Mouse (Mus musculus) embryonic fibroblast, embryonic 13.5 days (primary cell): ENCODE data around the gene Setdb1. TPM values are rescaled to one million over a fixed set of nuclear protein-coding genes. Genes with fewer than 3 reads are reported as not detected.
"Not testable (repeated sequence)": the region's sequence is repeated elsewhere in the genome, so short reads cannot be mapped to it uniquely, and the experiment has no call there.

Experiments used
- H3K27ac ChIP-seq: 2 replicates; pipeline ENCODE4 v1.5.1; 2012; ENCODE audit warnings: low read length, control low read depth, inconsistent platforms; ENCODE audit not compliant: insufficient read depth
- H3K4me1 ChIP-seq: 2 replicates; pipeline ENCODE4 v1.6.1; 2011; ENCODE audit warnings: low read length; ENCODE audit not compliant: control insufficient read depth, insufficient read depth
- H3K4me3 ChIP-seq: 2 replicates; pipeline ENCODE4 v1.5.1; 2011; ENCODE audit warnings: mild to moderate bottlenecking, control low read depth, low read length; ENCODE audit not compliant: insufficient read depth
- CTCF ChIP-seq: IDR thresholded peaks from 2 replicates; pipeline ENCODE4 v1.5.1; 2011; ENCODE audit warnings: mild to moderate bottlenecking, control low read depth, low read length, moderate library complexity, borderline replicate concordance; ENCODE audit not compliant: insufficient read depth
- POLR2A ChIP-seq: IDR thresholded peaks from 2 replicates; pipeline ENCODE4 v1.6.1; 2011; ENCODE audit warnings: low read depth, mild to moderate bottlenecking, control low read depth, low read length, moderate library complexity
- polyA plus RNA-seq: library from polyadenylated mRNA; stranded (reverse); fragments of >200 nt; gene quantifications from 2 replicates; pipeline ENCODE4 v1.2.4, GENCODE M21; 2011; ENCODE audit warnings: low read depth; ENCODE audit not compliant: missing spikeins, insufficient read length

Setdb1 gene
- polyA plus RNA-seq, 1 experiment, result 34.3 TPM

DNA sequence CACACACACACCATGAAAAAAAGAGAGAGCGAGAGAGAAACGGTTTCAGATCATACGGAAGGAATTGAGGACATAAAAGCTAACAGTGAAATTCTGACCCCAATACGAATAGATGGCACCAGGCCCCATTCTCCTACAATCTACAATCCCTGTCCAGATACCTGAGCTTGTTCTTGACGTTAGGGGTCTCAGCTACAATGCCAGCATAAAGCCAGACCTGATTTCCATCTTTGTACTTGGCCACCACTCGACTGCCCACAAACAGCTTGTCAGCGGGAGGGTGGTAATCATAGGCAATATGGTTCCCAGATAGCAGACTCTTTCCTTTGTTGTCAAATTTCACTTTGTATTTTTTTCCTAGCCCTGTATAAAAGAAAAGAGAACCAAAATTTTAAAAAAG, 10.5 kb downstream of the Setdb1 start:
- H3K4me3 ChIP-seq, result no peak overlapping the region

DNA sequence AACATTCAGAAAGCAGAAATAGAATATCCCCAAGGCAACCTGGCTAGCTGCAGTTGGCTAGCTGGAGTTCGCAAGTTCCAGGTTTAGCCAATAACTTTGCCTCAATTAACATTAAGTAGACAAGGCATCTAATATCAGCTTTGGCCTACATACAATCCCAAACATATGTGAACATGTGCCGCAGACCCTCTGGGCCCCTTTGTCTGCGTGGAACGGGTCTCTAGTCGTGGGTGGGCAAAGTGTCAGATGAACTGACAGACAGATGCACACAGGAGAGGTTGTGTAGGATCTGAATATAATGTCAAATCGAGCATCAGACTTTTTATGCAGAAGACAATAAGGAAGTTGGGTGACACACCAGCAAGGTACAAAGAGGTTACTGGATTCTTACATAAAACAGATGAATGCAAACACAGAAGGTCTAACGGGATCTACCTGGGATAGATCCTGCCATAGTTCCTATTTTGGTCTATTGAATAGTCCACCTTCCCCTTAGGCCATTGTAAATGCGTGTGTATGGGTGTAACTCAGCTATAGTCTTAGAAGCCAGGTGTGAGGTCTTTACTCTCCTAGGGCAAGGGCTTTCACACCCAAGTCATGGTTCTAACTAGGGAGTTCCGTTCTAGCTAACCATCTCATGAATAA, 13.5 kb downstream of the Setdb1 start:
- not testable (repeated sequence) for H3K4me1 ChIP-seq, H3K27ac ChIP-seq, H3K4me3 ChIP-seq

More for the DNA sequence above, 10.5 kb downstream of the Setdb1 start:
- TF ChIP-seq CTCF (no peak), POLR2A (no peak)
- H3K27ac ChIP-seq, result no peak overlapping the region
- H3K4me1 ChIP-seq, result no peaks in the 10 kb centered on the region

DNA sequence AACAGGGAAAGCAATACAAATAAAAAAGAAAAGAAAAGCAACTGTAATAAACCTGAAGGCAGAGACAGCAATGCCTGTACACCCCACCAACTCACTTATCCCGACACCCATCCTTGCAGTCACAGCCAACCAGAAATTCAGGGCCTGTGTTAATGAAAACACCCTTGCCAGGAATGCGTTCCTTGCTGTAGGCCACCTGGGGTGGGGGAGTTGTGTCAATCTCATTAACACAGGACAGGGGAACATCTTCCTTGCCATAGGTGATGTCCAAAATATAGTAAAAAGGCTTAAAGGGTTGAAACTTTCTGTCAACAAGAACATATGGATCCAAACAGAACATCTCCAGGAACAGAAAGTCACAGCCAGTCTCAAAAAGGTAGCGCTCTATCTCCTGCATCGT, 18.8 kb downstream of the Setdb1 start:
- Histone ChIP-seq H3K27ac (no peak overlapping the region), H3K4me1 (no peaks in the 10 kb centered on the region), H3K4me3 (no peak overlapping the region)
- TF ChIP-seq CTCF (no peak), POLR2A (no peak)

DNA sequence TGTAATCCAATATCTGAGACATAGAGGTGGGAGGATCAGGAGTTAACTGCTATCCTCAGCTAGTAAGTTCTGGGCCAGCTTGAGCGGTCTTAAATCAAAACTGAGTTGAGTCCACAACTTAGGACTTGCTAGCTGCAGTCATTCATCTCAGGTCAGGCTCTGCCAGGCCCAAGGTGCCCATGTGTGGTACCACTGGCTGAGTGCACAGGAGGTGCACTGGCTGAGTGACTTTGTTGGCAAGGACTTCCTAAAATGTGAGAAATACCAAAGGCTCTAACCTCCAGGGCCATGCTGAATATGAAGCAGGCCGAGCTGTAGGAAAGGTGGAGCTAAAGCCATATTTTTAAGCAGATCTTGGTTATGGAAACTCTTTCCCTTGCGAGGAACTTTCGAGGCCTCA, 19.7 kb downstream of the Setdb1 start:
- Histone ChIP-seq H3K27ac (no peak overlapping the region), H3K4me3 (no peak overlapping the region), H3K4me1 (no peaks in the 10 kb centered on the region)
- TF ChIP-seq POLR2A, result no peak
- no peak for TF ChIP-seq CTCF

DNA sequence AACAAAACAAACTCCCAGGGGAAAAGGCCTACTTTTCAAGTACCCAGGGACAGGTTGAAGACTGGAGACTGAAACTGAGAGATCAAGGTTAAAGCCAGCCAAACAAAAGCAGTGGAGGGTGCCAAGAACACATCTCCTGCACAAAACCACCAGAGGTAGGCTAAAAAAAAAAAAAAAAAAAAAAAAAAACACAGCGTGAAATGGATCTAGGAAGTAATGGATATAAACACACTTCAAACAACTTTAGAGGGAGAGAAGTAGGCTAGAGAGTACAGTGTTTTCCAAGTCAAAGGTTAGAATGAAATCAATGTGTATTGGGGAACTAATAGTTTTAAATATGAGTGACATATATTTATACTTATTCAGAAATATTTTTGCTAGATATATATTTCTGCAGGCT, 25.5 kb downstream of the Setdb1 start:
- no peak overlapping the region for H3K27ac ChIP-seq
- TF ChIP-seq CTCF (no peak), POLR2A (no peak)
- no peak overlapping the region for H3K4me3 ChIP-seq
- no peaks in the 10 kb centered on the region for H3K4me1 ChIP-seq

DNA sequence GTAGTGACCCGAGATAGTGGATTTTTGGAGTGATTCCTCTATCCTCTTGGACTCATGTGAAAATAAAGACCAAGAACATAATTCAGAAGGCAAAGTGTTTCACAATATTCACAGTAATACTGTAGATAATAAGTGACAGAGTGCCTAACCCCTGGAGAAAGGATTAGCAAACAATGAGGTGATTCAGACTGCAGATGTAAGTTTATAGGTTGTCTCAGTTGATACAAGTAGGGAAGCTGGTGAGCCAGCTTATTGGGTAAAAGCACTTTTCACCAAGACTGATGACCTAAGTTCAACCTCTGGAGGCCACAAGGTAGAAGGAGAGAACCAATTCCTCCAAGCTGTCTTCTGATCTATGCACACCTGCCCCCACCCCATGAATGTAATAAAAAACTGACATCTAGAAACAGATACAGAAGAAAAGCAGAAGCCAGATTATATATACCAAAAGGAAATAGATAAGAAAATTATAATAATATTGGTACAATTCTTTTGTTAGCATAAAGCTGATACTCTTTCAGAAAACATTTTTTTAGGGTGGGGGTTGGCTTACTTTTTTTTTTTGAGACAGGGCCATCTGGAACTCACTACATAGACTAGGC, 28.1 kb downstream of the Setdb1 start:
- H3K27ac ChIP-seq, result no peak overlapping the region
- no peak overlapping the region for H3K4me3 ChIP-seq
- no peak for TF ChIP-seq CTCF
- TF ChIP-seq POLR2A, result no peak
- H3K4me1 ChIP-seq, result no peaks in the 10 kb centered on the region

DNA sequence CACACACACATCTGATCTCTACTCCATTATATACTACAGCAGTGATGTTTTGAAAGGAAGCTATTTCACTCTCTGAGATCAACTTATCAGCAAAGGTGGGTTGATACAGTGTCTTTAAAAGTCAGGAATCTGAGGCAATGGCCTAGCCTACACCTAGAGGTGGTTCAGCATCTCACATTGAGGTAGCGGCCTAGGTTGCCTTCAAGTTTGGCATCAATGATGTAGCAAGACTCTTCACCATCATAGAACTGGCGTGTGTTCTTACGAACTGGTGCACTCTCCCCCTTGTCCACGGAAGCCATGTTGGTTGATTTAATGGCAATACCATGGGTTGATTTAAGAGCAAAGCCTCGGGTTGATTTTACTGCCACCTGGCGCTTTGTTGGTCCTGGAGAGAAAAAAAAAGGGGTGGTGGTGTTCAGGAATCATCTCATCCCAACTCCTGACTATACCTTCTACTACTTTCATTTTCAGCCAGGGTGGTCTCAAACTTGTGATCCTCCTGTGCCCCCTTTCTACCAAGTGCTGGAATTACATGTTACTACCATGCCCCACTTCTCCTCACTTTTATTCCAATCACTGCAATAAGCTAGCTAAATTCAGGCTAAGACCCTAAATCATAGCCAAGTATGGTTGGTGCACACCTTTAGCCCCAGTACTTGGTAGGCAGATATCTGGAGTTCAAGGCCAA, 32.4 kb downstream of the Setdb1 start:
- Histone ChIP-seq H3K27ac (no peak overlapping the region), H3K4me1 (no peaks in the 10 kb centered on the region), H3K4me3 (no peak overlapping the region)
- no peak for TF ChIP-seq POLR2A
- TF ChIP-seq CTCF, result no peak

DNA sequence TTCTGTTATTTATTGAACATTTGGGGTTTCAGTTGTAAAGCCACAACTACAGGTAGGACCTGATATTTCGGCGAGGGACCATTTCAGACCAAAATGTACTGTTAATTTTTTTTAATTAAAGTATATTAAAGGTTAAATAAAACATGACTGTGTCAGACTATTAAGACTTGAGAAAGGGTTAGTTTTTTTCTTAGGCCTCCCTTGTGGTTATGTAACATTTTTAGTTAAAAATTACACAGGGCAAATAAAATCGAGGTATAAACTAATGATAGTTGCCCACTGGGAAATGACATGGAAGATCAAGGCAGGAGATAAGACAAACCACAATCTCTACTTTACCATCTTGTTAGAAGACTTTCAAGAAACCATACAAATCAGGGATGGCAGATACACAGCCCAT, 33.6 kb downstream of the Setdb1 start:
- Histone ChIP-seq H3K27ac (no peak overlapping the region), H3K4me1 (peaks cover 6% of the 10 kb centered on the region; the same call in 1 of the 2 replicates), H3K4me3 (no peak overlapping the region)
- TF ChIP-seq POLR2A (no peak), CTCF (no peak)

DNA sequence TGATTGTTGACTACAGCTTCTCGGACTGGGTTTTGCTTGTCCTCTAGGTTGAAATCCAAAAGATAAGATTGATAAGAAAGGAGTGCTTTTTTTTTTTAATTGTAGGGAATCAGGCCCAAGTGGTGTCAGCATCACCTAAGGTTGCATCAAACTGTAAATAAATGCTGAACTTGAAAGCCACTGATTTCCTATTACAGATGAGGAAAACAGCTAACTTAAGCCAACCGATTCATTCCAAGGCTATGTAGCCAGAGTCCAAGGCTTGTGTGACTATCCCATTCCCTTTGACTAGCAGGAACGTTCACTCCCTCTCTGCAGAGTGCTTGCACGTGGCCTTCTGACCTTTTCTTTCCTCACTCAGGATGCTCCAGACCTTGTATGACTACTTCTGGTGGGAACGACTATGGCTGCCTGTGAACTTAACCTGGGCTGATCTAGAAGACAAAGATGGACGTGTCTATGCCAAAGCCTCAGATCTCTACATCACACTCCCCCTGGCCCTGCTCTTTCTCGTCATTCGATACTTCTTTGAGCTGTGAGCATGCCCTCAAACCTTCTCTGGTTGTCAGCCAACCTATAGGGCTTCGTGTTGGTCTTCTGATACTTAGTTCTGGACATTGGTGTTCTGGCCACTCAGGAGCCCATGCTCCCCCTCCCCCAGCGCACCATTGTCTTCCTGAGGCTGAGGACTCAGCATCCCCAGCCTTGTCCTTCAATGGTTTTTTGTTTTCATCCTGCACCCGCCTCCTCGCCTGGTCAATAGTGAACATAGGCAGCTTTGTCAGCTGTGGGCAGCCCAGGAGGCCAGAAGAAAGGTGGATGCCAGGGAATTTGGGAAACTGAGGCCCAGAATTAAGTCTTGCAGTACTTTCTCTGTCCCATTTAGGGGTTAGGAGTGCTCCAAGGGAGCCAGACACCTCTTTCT, 37.0 kb downstream of the Setdb1 start:
- peaks cover 13% of the 10 kb centered on the region; the same call in 1 of the 2 replicates for H3K4me1 ChIP-seq
- no peak overlapping the region for H3K4me3 ChIP-seq
- H3K27ac ChIP-seq, result no peak overlapping the region
- no peak for TF ChIP-seq CTCF
- no peak for TF ChIP-seq POLR2A

DNA sequence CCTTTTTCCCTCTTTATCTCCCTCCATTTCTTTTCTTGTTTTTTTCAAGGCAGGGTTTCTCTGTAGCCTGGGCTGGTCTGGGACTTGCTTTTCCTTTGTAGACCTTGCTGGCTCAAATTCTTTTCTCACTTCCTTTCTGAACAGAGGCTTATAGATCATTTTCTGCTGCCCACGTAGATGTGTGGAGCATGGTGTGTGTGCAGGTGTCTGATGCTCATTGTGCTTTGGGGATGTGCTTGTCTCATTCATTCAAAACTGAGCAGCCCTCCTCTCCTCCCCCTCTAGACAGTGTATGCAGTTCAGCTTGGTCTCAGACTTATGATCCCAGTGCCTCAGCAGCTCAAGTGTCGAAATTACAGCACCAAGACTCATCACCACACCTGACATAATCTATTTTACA, 37.9 kb downstream of the Setdb1 start:
- no peak overlapping the region for H3K27ac ChIP-seq

More for the DNA sequence above, 37.9 kb downstream of the Setdb1 start:
- no peak for TF ChIP-seq POLR2A
- no peak for TF ChIP-seq CTCF
- Histone ChIP-seq H3K4me1 (peaks cover 13% of the 10 kb centered on the region; the same call in 1 of the 2 replicates), H3K4me3 (no peak overlapping the region)
